Mouse (Mus musculus): ENCODE results near the gene Vkorc1l1. TPM values are rescaled to one million over a fixed set of nuclear protein-coding genes. Genes with fewer than 3 reads are reported as not detected.
"Not testable (repeated sequence)": the region's sequence is repeated elsewhere in the genome, so short reads cannot be mapped to it uniquely, and the experiment has no call there.

The Vkorc1l1 gene
- polyA plus RNA-seq, 1 experiment from 2014 or later, result 22.9 TPM

GRCm38 (mm10) chr5:129918752-129919151 lies 23.0 kb upstream of the Vkorc1l1 start:
- H3K4me2 ChIP-seq, result no peak overlapping the region
- peaks cover 15% of the 10 kb centered on the region for H3K4me1 ChIP-seq (replicated peaks)
- H3K4me3 ChIP-seq (replicated peaks), result no peak overlapping the region
- DNase-seq (no peak), ATAC-seq (ENCODE audit: low read depth) (no peak)
- WGBS (ENCODE audit: insufficient replicate concordance), result 71% methylated on average over 9 of the region's 9 CpGs
- no peaks in the 10 kb centered on the region for H3K27me3 ChIP-seq
- peak overlapping the region; percentile 9; the same call in 1 of the 2 replicates for H3K27ac ChIP-seq
- H3K9ac ChIP-seq, result no peak overlapping the region
- no peaks in the 10 kb centered on the region for H3K36me3 ChIP-seq
- no peaks in the 10 kb centered on the region for H3K9me3 ChIP-seq (replicated peaks)

DNA sequence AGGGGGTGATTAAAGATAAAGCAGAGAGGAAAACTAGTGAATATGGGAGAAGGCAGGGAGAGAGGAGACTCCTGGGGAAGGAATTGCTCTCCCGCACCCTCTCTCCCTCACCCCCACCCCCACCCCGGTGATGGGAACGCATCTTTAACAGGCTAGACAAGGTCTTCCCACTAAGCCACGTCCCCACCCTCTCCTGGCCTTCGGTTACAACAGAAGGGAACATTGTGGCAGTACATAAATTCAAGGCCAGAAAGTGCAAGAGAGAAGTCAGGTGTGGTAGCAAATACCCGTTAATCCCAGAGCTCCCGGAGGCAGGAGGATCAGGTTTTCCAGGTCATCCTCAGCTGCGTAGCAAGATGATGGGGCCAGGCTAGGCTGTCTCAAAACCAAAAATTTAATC lies 22.4 kb upstream of the Vkorc1l1 start:
- no peak for ATAC-seq (ENCODE audit: low read depth)
- 70% methylated on average over 8 of the region's 8 CpGs for WGBS (ENCODE audit: insufficient replicate concordance)

GRCm38 (mm10) chr5:129921972-129922371 lies 19.8 kb upstream of the Vkorc1l1 start:
- no peak overlapping the region for H3K27ac ChIP-seq
- H3K4me2 ChIP-seq, result no peak overlapping the region
- H3K9me3 ChIP-seq (replicated peaks), result no peaks in the 10 kb centered on the region
- no peak overlapping the region for H3K9ac ChIP-seq
- 88% methylated on average over 4 of the region's 4 CpGs for WGBS (ENCODE audit: insufficient replicate concordance)
- H3K4me3 ChIP-seq (replicated peaks), result no peak overlapping the region
- no peak for ATAC-seq (ENCODE audit: low read depth)
- H3K27me3 ChIP-seq, result no peaks in the 10 kb centered on the region
- H3K4me1 ChIP-seq (replicated peaks), result peaks cover 15% of the 10 kb centered on the region
- no peak for DNase-seq
- no peaks in the 10 kb centered on the region for H3K36me3 ChIP-seq

More for the DNA sequence above, 22.4 kb upstream of the Vkorc1l1 start:
- H3K27me3 ChIP-seq, result no peaks in the 10 kb centered on the region
- H3K9me3 ChIP-seq (replicated peaks), result no peaks in the 10 kb centered on the region
- H3K4me3 ChIP-seq (replicated peaks), result no peak overlapping the region
- no peak overlapping the region for H3K4me2 ChIP-seq
- H3K36me3 ChIP-seq, result no peaks in the 10 kb centered on the region
- H3K4me1 ChIP-seq (replicated peaks), result peaks cover 15% of the 10 kb centered on the region
- no peak for DNase-seq
- no peak overlapping the region for H3K9ac ChIP-seq
- H3K27ac ChIP-seq, result peak overlapping the region; percentile 9; the same call in 1 of the 2 replicates

- no peak overlapping the region for H3K4me3 ChIP-seq (replicated peaks)
- H3K4me1 ChIP-seq (replicated peaks), result peaks cover 8% of the 10 kb centered on the region
- no peaks in the 10 kb centered on the region for H3K27me3 ChIP-seq
- 63% methylated on average over 8 of the region's 8 CpGs for WGBS (ENCODE audit: insufficient replicate concordance)
- no peaks in the 10 kb centered on the region for H3K9me3 ChIP-seq (replicated peaks)
- H3K36me3 ChIP-seq, result no peaks in the 10 kb centered on the region
- H3K27ac ChIP-seq, result no peak overlapping the region
- H3K9ac ChIP-seq, result no peak overlapping the region
- DNase-seq (no peak), ATAC-seq (ENCODE audit: low read depth) (no peak)
- H3K4me2 ChIP-seq, result no peak overlapping the region
These were observed 16.8 kb upstream of the Vkorc1l1 start for GRCm38 (mm10) chr5:129924820-129925452.

DNA sequence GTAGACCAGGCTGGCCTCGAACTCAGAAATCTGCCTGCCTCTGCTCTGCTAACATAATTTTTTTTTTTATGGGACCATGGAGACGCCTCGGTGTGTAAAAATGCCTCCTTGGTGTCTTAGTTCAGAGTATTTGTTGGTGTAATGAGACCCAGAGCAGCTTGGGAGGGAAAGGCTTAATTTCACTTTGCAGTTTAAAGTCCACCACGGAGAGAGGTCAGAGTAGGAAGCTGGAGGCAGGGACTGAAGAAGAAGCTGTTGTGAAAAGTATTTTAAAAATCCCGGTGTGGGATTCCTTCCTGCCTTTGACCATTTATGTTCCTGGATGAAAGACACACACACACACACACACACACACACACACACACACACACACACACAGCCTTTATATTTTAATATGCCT lies 15.8 kb upstream of the Vkorc1l1 start:
- ATAC-seq (ENCODE audit: low read depth), result no peak
- Histone ChIP-seq H3K4me1 (replicated peaks) (peaks cover 8% of the 10 kb centered on the region), H3K27ac (no peak overlapping the region)

DNA sequence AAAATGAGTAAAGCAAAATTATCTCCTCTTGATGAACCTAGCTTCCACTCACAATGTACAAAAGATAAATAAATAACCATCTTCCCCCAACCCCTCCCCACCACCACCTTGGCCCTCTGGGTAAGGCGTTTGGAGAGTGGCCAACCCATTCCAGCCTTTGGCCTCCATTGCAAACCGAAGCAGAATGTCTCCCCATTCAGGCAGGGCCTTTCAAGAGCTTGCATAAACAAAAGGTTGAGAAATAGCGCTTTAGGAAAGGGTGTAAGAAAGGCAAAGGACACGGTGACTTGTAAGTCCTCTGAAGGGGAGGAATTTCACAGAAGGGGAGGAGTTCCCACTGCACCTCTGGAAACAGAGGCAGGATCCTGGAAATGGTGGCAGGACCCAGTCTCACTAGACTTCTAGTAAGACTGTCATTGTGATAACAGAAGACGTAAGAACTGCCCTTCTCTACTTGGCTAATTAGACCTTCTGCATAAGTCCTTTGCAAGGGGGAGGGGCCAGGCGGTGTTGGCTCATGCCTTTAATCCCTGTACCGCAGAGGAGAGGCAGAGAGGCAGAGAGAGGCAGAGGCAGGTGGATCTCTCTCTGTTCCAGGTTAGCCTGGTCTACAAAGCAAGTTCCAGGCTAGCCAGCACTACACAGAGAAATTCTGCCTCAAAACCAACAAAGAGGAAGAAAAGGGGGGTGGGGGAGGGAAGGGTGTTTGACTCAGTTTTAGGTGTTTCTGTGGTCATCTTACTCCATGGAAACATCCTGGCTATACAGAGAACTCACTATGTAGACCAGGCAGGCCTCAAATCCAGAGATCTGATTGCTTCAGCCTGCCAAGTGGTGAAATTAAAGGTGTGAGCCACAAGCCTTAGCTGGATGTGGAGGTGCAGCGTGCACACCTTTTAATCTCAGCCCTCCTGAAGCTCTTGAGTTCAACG lies 11.6 kb upstream of the Vkorc1l1 start:
- Histone ChIP-seq H3K4me2 (no peak overlapping the region), H3K36me3 (no peaks in the 10 kb centered on the region), H3K4me1 (replicated peaks) (peaks cover 8% of the 10 kb centered on the region), H3K4me3 (replicated peaks) (no peak overlapping the region), H3K27me3 (no peaks in the 10 kb centered on the region), H3K9ac (no peak overlapping the region), H3K9me3 (replicated peaks) (no peaks in the 10 kb centered on the region), H3K27ac (no peak overlapping the region)
- no peak for DNase-seq
- ATAC-seq (ENCODE audit: low read depth), result peak; percentile 51; the same call in 1 of the 2 replicates
- WGBS (ENCODE audit: insufficient replicate concordance), result 43% methylated on average over 9 of the region's 9 CpGs

More for the DNA sequence above, 15.8 kb upstream of the Vkorc1l1 start:
- H3K4me3 ChIP-seq (replicated peaks), result no peak overlapping the region
- no peak overlapping the region for H3K9ac ChIP-seq
- H3K9me3 ChIP-seq (replicated peaks), result no peaks in the 10 kb centered on the region
- no peaks in the 10 kb centered on the region for H3K36me3 ChIP-seq
- H3K27me3 ChIP-seq, result no peaks in the 10 kb centered on the region
- H3K4me2 ChIP-seq, result no peak overlapping the region
- DNase-seq, result no peak
- WGBS (ENCODE audit: insufficient replicate concordance), result 66% methylated on average over 5 of the region's 5 CpGs

GRCm38 (mm10) chr5:129936941-129937340 lies 4.8 kb upstream of the Vkorc1l1 start:
- Histone ChIP-seq H3K27me3 (no peaks in the 10 kb centered on the region), H3K9ac (no peak overlapping the region), H3K4me1 (replicated peaks) (peaks cover 12% of the 10 kb centered on the region), H3K4me3 (replicated peaks) (no peak overlapping the region), H3K4me2 (no peak overlapping the region), H3K27ac (no peak overlapping the region), H3K36me3 (no peaks in the 10 kb centered on the region), H3K9me3 (replicated peaks) (no peaks in the 10 kb centered on the region)
- 63% methylated on average over 4 of the region's 4 CpGs for WGBS (ENCODE audit: insufficient replicate concordance)
- DNase-seq, result no peak
- no peak for ATAC-seq (ENCODE audit: low read depth)

DNA sequence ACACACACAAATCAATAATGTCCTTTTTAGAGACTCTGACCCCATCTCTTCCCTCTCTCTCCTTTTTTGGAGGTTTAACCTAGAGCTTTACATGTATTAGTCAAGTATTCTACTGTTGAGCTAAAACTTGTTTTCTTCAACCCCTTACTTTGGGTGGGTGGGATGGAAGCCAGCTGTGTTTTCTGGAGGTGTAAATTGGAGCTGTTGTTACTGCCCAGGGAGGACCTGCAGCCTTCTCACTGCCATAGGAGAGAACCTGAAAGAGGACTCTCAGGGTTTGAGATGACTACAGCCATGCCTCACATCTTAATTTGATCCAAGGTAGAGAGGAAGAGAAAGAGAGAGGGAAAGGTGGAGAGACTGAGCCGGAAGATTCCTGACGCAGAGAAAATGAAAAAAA lies 1.5 kb upstream of the Vkorc1l1 start:
- H3K27me3 ChIP-seq, result no peaks in the 10 kb centered on the region
- H3K9ac ChIP-seq, result peak overlapping the region; percentile 35
- ATAC-seq (ENCODE audit: low read depth) (no peak), DNase-seq (no peak)
- H3K4me1 ChIP-seq (replicated peaks), result peaks cover 24% of the 10 kb centered on the region
- H3K27ac ChIP-seq, result peak overlapping the region; percentile 56
- H3K36me3 ChIP-seq, result peaks cover 5% of the 10 kb centered on the region
- no peaks in the 10 kb centered on the region for H3K9me3 ChIP-seq (replicated peaks)
- WGBS (ENCODE audit: insufficient replicate concordance), result 48% methylated on average over 2 of the region's 2 CpGs
- H3K4me3 ChIP-seq (replicated peaks), result no peak overlapping the region
- peak overlapping the region; percentile 63 for H3K4me2 ChIP-seq

GRCm38 (mm10) chr5:129940736-129941494 lies 855 bp upstream of the Vkorc1l1 start:
- Histone ChIP-seq H3K36me3 (peaks cover 9% of the 10 kb centered on the region), H3K4me3 (replicated peaks) (peak overlapping the region; percentile 63), H3K9ac (peak overlapping the region; percentile 56), H3K4me1 (replicated peaks) (peaks cover 27% of the 10 kb centered on the region), H3K4me2 (peak overlapping the region; percentile 63), H3K27me3 (no peaks in the 10 kb centered on the region), H3K27ac (peak overlapping the region; percentile 70), H3K9me3 (replicated peaks) (no peaks in the 10 kb centered on the region)
- ATAC-seq (ENCODE audit: low read depth) (peak; percentile 13), DNase-seq (no peak)
- WGBS (ENCODE audit: insufficient replicate concordance), result 2% methylated on average over 9 of the region's 9 CpGs

DNA sequence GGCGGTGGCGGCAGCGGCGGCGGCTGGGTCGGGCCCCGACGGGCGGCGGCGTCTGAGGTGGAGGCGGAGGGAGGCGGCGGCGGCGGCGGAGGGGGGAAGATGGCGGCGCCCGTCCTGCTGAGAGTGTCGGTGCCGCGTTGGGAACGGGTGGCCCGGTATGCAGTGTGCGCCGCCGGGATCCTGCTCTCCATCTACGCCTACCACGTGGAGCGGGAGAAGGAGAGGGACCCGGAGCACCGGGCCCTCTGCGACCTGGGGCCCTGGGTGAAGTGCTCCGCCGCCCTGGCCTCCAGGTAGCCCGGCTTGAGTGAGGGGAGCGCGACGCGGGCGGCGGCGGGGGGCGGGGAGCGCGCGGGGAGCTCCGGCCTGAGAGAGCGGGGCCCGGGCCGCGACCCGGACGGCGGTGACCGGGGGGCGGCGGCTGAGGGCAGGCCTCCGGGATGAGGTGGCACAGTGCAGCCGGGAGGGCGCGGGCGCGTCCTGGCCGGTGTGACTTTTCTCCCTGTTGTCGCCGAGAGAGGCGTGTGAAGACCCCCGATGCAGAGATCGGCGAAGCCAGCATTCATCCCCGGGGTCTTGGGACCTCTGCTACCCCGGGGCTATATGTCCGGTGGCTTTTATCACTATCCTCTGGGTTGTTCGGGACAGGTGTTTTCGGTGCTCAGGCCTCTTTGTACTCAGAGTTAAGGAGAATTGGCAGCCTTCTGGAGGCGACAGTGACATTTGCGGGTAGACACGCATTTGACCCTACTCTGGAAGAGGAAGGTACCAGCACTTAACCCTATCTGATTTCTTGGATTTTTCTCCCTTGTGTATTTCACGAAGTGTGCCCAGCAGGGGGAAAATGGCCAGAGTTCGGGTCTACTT lies 536 bp downstream of the Vkorc1l1 start:
- ATAC-seq (ENCODE audit: low read depth) (peak; percentile 45), DNase-seq (peak; percentile 44)
- Histone ChIP-seq H3K36me3 (peaks cover 14% of the 10 kb centered on the region), H3K4me3 (replicated peaks) (peak overlapping the region; percentile 93), H3K27ac (peak overlapping the region; percentile 96), H3K9ac (peak overlapping the region; percentile 95), H3K4me2 (peak overlapping the region; percentile 78), H3K4me1 (replicated peaks) (peaks cover 39% of the 10 kb centered on the region)
- H3K9me3 ChIP-seq (replicated peaks); H3K27me3 ChIP-seq: not testable (repeated sequence)
- WGBS (ENCODE audit: insufficient replicate concordance), result under 1% methylated on average over 51 of the region's 82 CpGs

All from liver, embryonic 13.5 days (tissue).